Mouse (Mus musculus): ENCODE measurements around the gene St7l. TPM values are rescaled to one million over a fixed set of nuclear protein-coding genes. Genes with fewer than 3 reads are reported as not detected.

St7l gene
- 37.4 and 42.8 TPM in 2 replicates for polyA plus RNA-seq (2015; fragmentation: Nextera tagmentation; extraction: Ambion mirVana)

- under 1% methylated on average over 42 of the region's 43 CpGs for WGBS
- Histone ChIP-seq H3K27me3 (replicated peaks; ENCODE audit: control insufficient read depth, insufficient read depth, low read length) (no peaks in the 10 kb centered on the region), H3K4me1 (replicated peaks; ENCODE audit: control insufficient read depth, insufficient read depth, low read length) (peaks cover 33% of the 10 kb centered on the region), H3K9me3 (ENCODE audit: control insufficient read depth, low read length) (no peaks in the 10 kb centered on the region), H3K9ac (replicated peaks; ENCODE audit: low read depth, low read length) (peak within 1 kb of the TSS; percentile 90), H3K4me3 (replicated peaks; ENCODE audit: low read length) (peak within 1 kb of the TSS; percentile 76), H3K36me3 (ENCODE audit: control insufficient read depth, insufficient read depth) (no peaks in the 10 kb centered on the region), H3K27ac (ENCODE audit: low read length) (peak within 1 kb of the TSS; percentile 92), H3K4me2 (ENCODE audit: low read length) (peak within 1 kb of the TSS; percentile 80)
- ATAC-seq, result peak; percentile 98
Measured at GRCm38 (mm10) chr3:104863786-104864650, at the start of gene St7l, which contains the start of gene Capza1. Gene St7l (plus strand): TSS chr3:104864005. Gene Capza1 (minus strand): TSS chr3:104864505.

GRCm38 (mm10) chr3:104814746-104815145 lies 49.1 kb upstream of the St7l start:
- no peaks in the 10 kb centered on the region for H3K9me3 ChIP-seq (ENCODE audit: control insufficient read depth, low read length)
- H3K36me3 ChIP-seq (ENCODE audit: control insufficient read depth, insufficient read depth), result no peaks in the 10 kb centered on the region
- no peak overlapping the region for H3K4me3 ChIP-seq (replicated peaks; ENCODE audit: low read length)
- no peak overlapping the region for H3K27ac ChIP-seq (ENCODE audit: low read length)
- peaks cover 11% of the 10 kb centered on the region for H3K4me1 ChIP-seq (replicated peaks; ENCODE audit: control insufficient read depth, insufficient read depth, low read length)
- no peaks in the 10 kb centered on the region for H3K27me3 ChIP-seq (replicated peaks; ENCODE audit: control insufficient read depth, insufficient read depth, low read length)
- no peak overlapping the region for H3K9ac ChIP-seq (replicated peaks; ENCODE audit: low read depth, low read length)
- WGBS, result 89% methylated on average over 1 of the region's 1 CpGs
- H3K4me2 ChIP-seq (ENCODE audit: low read length), result no peak overlapping the region
- no peak for ATAC-seq

GRCm38 (mm10) chr3:104815346-104815745 lies 48.5 kb upstream of the St7l start:
- WGBS, result 82% methylated on average over 2 of the region's 2 CpGs
- H3K4me1 ChIP-seq (replicated peaks; ENCODE audit: control insufficient read depth, insufficient read depth, low read length), result peaks cover 11% of the 10 kb centered on the region
- no peaks in the 10 kb centered on the region for H3K36me3 ChIP-seq (ENCODE audit: control insufficient read depth, insufficient read depth)
- no peak overlapping the region for H3K4me2 ChIP-seq (ENCODE audit: low read length)
- H3K9ac ChIP-seq (replicated peaks; ENCODE audit: low read depth, low read length), result no peak overlapping the region
- H3K4me3 ChIP-seq (replicated peaks; ENCODE audit: low read length), result no peak overlapping the region
- no peak for ATAC-seq
- H3K27ac ChIP-seq (ENCODE audit: low read length), result no peak overlapping the region
- H3K27me3 ChIP-seq (replicated peaks; ENCODE audit: control insufficient read depth, insufficient read depth, low read length), result no peaks in the 10 kb centered on the region
- H3K9me3 ChIP-seq (ENCODE audit: control insufficient read depth, low read length), result no peaks in the 10 kb centered on the region

GRCm38 (mm10) chr3:104816130-104816529 lies 47.7 kb upstream of the St7l start:
- no peak for ATAC-seq
- Histone ChIP-seq H3K9ac (replicated peaks; ENCODE audit: low read depth, low read length) (no peak overlapping the region), H3K27ac (ENCODE audit: low read length) (no peak overlapping the region), H3K9me3 (ENCODE audit: control insufficient read depth, low read length) (no peaks in the 10 kb centered on the region), H3K4me3 (replicated peaks; ENCODE audit: low read length) (no peak overlapping the region), H3K27me3 (replicated peaks; ENCODE audit: control insufficient read depth, insufficient read depth, low read length) (no peaks in the 10 kb centered on the region), H3K4me2 (ENCODE audit: low read length) (no peak overlapping the region), H3K4me1 (replicated peaks; ENCODE audit: control insufficient read depth, insufficient read depth, low read length) (peaks cover 11% of the 10 kb centered on the region), H3K36me3 (ENCODE audit: control insufficient read depth, insufficient read depth) (no peaks in the 10 kb centered on the region)
- 97% methylated on average over 7 of the region's 7 CpGs for WGBS

GRCm38 (mm10) chr3:104817481-104817990 lies 46.3 kb upstream of the St7l start:
- peak; percentile 81 for ATAC-seq
- H3K4me3 ChIP-seq (replicated peaks; ENCODE audit: low read length), result peak overlapping the region; percentile 83
- no peaks in the 10 kb centered on the region for H3K36me3 ChIP-seq (ENCODE audit: control insufficient read depth, insufficient read depth)
- H3K4me2 ChIP-seq (ENCODE audit: low read length), result peak overlapping the region; percentile 98
- WGBS, result under 1% methylated on average over 44 of the region's 46 CpGs
- H3K27me3 ChIP-seq (replicated peaks; ENCODE audit: control insufficient read depth, insufficient read depth, low read length), result no peaks in the 10 kb centered on the region
- H3K4me1 ChIP-seq (replicated peaks; ENCODE audit: control insufficient read depth, insufficient read depth, low read length), result peaks cover 11% of the 10 kb centered on the region
- H3K9me3 ChIP-seq (ENCODE audit: control insufficient read depth, low read length), result no peaks in the 10 kb centered on the region
- peak overlapping the region; percentile 82 for H3K9ac ChIP-seq (replicated peaks; ENCODE audit: low read depth, low read length)
- H3K27ac ChIP-seq (ENCODE audit: low read length), result peak overlapping the region; percentile 11; the same call in 1 of the 2 replicates

- H3K36me3 ChIP-seq (ENCODE audit: control insufficient read depth, insufficient read depth), result no peaks in the 10 kb centered on the region
- peaks cover 11% of the 10 kb centered on the region for H3K4me1 ChIP-seq (replicated peaks; ENCODE audit: control insufficient read depth, insufficient read depth, low read length)
- ATAC-seq, result peak; percentile 63
- H3K27ac ChIP-seq (ENCODE audit: low read length), result peak within 1 kb of the TSS; percentile 11; the same call in 1 of the 2 replicates
- H3K4me3 ChIP-seq (replicated peaks; ENCODE audit: low read length), result peak within 1 kb of the TSS; percentile 83
- H3K9ac ChIP-seq (replicated peaks; ENCODE audit: low read depth, low read length), result peak within 1 kb of the TSS; percentile 82
- no peaks in the 10 kb centered on the region for H3K27me3 ChIP-seq (replicated peaks; ENCODE audit: control insufficient read depth, insufficient read depth, low read length)
- 1% methylated on average over 38 of the region's 40 CpGs for WGBS
- peak within 1 kb of the TSS; percentile 98 for H3K4me2 ChIP-seq (ENCODE audit: low read length)
- no peaks in the 10 kb centered on the region for H3K9me3 ChIP-seq (ENCODE audit: control insufficient read depth, low read length)
Measured at GRCm38 (mm10) chr3:104817991-104818748, 45.6 kb upstream of the St7l start, which contains the start of gene Mov10. Gene Mov10 (minus strand): TSS chr3:104818563.

GRCm38 (mm10) chr3:104818749-104819134 lies 45.1 kb upstream of the St7l start:
- no peak for ATAC-seq
- 7% methylated on average over 3 of the region's 3 CpGs for WGBS
- no peak overlapping the region for H3K27ac ChIP-seq (ENCODE audit: low read length)
- H3K9ac ChIP-seq (replicated peaks; ENCODE audit: low read depth, low read length), result no peak overlapping the region
- no peaks in the 10 kb centered on the region for H3K27me3 ChIP-seq (replicated peaks; ENCODE audit: control insufficient read depth, insufficient read depth, low read length)
- peak overlapping the region; percentile 83; the same call in 1 of the 2 replicates for H3K4me3 ChIP-seq (replicated peaks; ENCODE audit: low read length)
- peaks cover 11% of the 10 kb centered on the region for H3K4me1 ChIP-seq (replicated peaks; ENCODE audit: control insufficient read depth, insufficient read depth, low read length)
- H3K36me3 ChIP-seq (ENCODE audit: control insufficient read depth, insufficient read depth), result no peaks in the 10 kb centered on the region
- peak overlapping the region; percentile 98 for H3K4me2 ChIP-seq (ENCODE audit: low read length)
- H3K9me3 ChIP-seq (ENCODE audit: control insufficient read depth, low read length), result no peaks in the 10 kb centered on the region

- H3K27ac ChIP-seq (ENCODE audit: low read length), result no peak overlapping the region
- 46% methylated on average over 1 of the region's 1 CpGs for WGBS
- H3K4me1 ChIP-seq (replicated peaks; ENCODE audit: control insufficient read depth, insufficient read depth, low read length), result peaks cover 11% of the 10 kb centered on the region
- H3K4me3 ChIP-seq (replicated peaks; ENCODE audit: low read length), result no peak overlapping the region
- H3K9me3 ChIP-seq (ENCODE audit: control insufficient read depth, low read length), result no peaks in the 10 kb centered on the region
- H3K4me2 ChIP-seq (ENCODE audit: low read length), result no peak overlapping the region
- no peak overlapping the region for H3K9ac ChIP-seq (replicated peaks; ENCODE audit: low read depth, low read length)
- no peak for ATAC-seq
- H3K36me3 ChIP-seq (ENCODE audit: control insufficient read depth, insufficient read depth), result peaks cover 2% of the 10 kb centered on the region; the same call in 1 of the 2 replicates
- H3K27me3 ChIP-seq (replicated peaks; ENCODE audit: control insufficient read depth, insufficient read depth, low read length), result no peaks in the 10 kb centered on the region
Measured at GRCm38 (mm10) chr3:104820426-104820825, 43.4 kb upstream of the St7l start.

- WGBS, result 93% methylated on average over 3 of the region's 3 CpGs
- no peaks in the 10 kb centered on the region for H3K27me3 ChIP-seq (replicated peaks; ENCODE audit: control insufficient read depth, insufficient read depth, low read length)
- no peak overlapping the region for H3K9ac ChIP-seq (replicated peaks; ENCODE audit: low read depth, low read length)
- no peaks in the 10 kb centered on the region for H3K9me3 ChIP-seq (ENCODE audit: control insufficient read depth, low read length)
- peaks cover 8% of the 10 kb centered on the region for H3K4me1 ChIP-seq (replicated peaks; ENCODE audit: control insufficient read depth, insufficient read depth, low read length)
- H3K36me3 ChIP-seq (ENCODE audit: control insufficient read depth, insufficient read depth), result peaks cover 2% of the 10 kb centered on the region; the same call in 1 of the 2 replicates
- no peak overlapping the region for H3K4me3 ChIP-seq (replicated peaks; ENCODE audit: low read length)
- no peak overlapping the region for H3K27ac ChIP-seq (ENCODE audit: low read length)
- H3K4me2 ChIP-seq (ENCODE audit: low read length), result no peak overlapping the region
- ATAC-seq, result no peak
Measured at GRCm38 (mm10) chr3:104822413-104822812, 41.4 kb upstream of the St7l start.
